Mouse (Mus musculus) heart, adult 2 months (tissue): ENCODE data around the gene Inip.

ENCODE experiments used
- CTCF ChIP-seq: fragments of 200-600 bp; IDR thresholded peaks from 2 replicates; pipeline ENCODE4 v1.8.1; 2022; ENCODE audit warnings: antibody characterized with exemption, mild to moderate bottlenecking, moderate library complexity
- EP300 ChIP-seq: fragments of 200-500 bp; IDR thresholded peaks from 2 replicates; pipeline ENCODE4 v1.6.1; 2011; ENCODE audit warnings: low read depth, low read length, control low read depth; ENCODE audit not compliant: insufficient read depth
- POLR2A ChIP-seq: fragments of 200-500 bp; IDR thresholded peaks from 2 replicates; pipeline ENCODE4 v1.6.1; 2011; ENCODE audit warnings: mild to moderate bottlenecking, low read depth, low read length, control low read depth; ENCODE audit not compliant: insufficient read depth

GRCm38 (mm10) chr4:59816477-59816876, 15.1 kb upstream of the Inip start:
- TF ChIP-seq CTCF (no peak), EP300 (no peak), POLR2A (no peak)
